Mouse (Mus musculus) liver, embryonic 16.5 days (tissue): ENCODE measurements around the gene Tmem161b. TPM values are rescaled to one million over a fixed set of nuclear protein-coding genes. Genes with fewer than 3 reads are reported as not detected.

Source experiments
- ATAC-seq: fragments of 200-750 bp; cut with Nextera tagmentation; 2 replicates; pipeline ENCODE4 v1.8.0; 2017; ENCODE audit warnings: low read depth, mild to moderate bottlenecking, moderate number of reproducible peaks, moderate library complexity
- H3K27ac ChIP-seq: fragments of 300-500 bp; sonication (generic); 2 replicates; pipeline ENCODE4 v1.5.1; 2014; ENCODE audit warnings: mild to moderate bottlenecking, low read length
- H3K27me3 ChIP-seq: fragments of 300-500 bp; sonication (generic); 2 replicates; pipeline ENCODE4 v1.6.1; 2014; ENCODE audit warnings: low read depth, low read length, mixed read lengths; ENCODE audit not compliant: control insufficient read depth, insufficient read depth
- H3K36me3 ChIP-seq: fragments of 300-500 bp; sonication (generic); 2 replicates; pipeline ENCODE4 v1.6.1; 2014; ENCODE audit warnings: mild to moderate bottlenecking; ENCODE audit not compliant: control insufficient read depth, insufficient read depth
- H3K4me1 ChIP-seq: fragments of 300-500 bp; sonication (generic); 2 replicates; pipeline ENCODE4 v1.6.1; 2014; ENCODE audit warnings: low read depth, low read length, mixed read lengths; ENCODE audit not compliant: control insufficient read depth
- H3K4me2 ChIP-seq: fragments of 300-500 bp; sonication (generic); 2 replicates; pipeline ENCODE4 v1.6.1; 2014; ENCODE audit warnings: low read depth, low read length, mixed read lengths
- H3K4me3 ChIP-seq: fragments of 300-500 bp; sonication (generic); 2 replicates; pipeline ENCODE4 v1.5.1; 2014; ENCODE audit warnings: low read depth, mild to moderate bottlenecking, low read length
- H3K9ac ChIP-seq: fragments of 300-500 bp; sonication (generic); 2 replicates; pipeline ENCODE4 v1.6.1; 2014; ENCODE audit warnings: low read depth, low read length
- H3K9me3 ChIP-seq: fragments of 300-500 bp; sonication (generic); replicated peaks from 2 replicates; pipeline ENCODE4 v1.6.1; 2016; ENCODE audit warnings: low read length; ENCODE audit not compliant: control insufficient read depth
- WGBS: fragments of 180-500 bp; shearing (Covaris S2); extraction: QIAGEN DNeasy Blood & Tissue Kit; methylation state at CpG from one replicate; pipeline ENCODE4 v1.1.7; 2014; ENCODE audit not compliant: insufficient replicate concordance; 5-methylcytosine and 5-hydroxymethylcytosine counted together
- microRNA-seq: library from miRNA; unstranded; fragments of <30 nt; microRNA quantifications from one replicate; pipeline ENCODE4, GENCODE M21; 2016
- polyA plus RNA-seq: library from polyadenylated mRNA; unstranded; fragments of >200 nt; fragmentation: Nextera tagmentation; extraction: Ambion mirVana; gene quantifications from 2 replicates; pipeline ENCODE4 v1.2.1, GENCODE M21; 2015

The Tmem161b gene
- polyA plus RNA-seq, 1 experiment from 2014 or later: 5.0 TPM

DNA sequence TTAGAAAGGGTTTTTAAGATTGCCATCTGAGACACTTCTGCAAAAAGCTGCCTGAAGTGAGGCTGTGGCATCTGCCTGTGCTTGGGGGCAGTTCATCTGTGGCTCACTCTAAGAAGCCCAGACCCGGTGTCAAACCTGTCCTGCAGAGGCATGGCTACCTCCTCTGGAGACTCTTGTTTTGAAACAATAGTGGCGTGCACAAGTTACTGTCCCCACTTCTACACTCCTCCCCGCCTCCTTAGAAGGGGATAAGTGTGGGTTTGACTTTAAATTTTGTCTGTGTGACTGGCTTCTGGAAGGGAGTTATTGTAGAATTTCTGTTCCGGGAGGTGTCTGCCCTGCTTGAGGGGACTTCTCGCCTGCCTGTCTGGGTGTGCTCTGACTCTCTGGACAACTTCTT, 121.2 kb downstream of the Tmem161b start:
- Histone ChIP-seq H3K27ac (no peak overlapping the region), H3K4me1 (no peaks in the 10 kb centered on the region; the same call in 1 of the 2 replicates), H3K4me2 (no peak overlapping the region), H3K36me3 (no peaks in the 10 kb centered on the region), H3K9me3 (no peaks in the 10 kb centered on the region), H3K27me3 (peaks cover 42% of the 10 kb centered on the region), H3K4me3 (no peak overlapping the region), H3K9ac (no peak overlapping the region)
- 15% methylated on average over 5 of the region's 5 CpGs for WGBS
- no peak for ATAC-seq

GRCm38 (mm10) chr13:84343691-84344495, 121.8 kb downstream of the Tmem161b start:
- Histone ChIP-seq H3K9ac (no peak overlapping the region), H3K4me3 (no peak overlapping the region), H3K36me3 (no peaks in the 10 kb centered on the region), H3K4me2 (no peak overlapping the region), H3K9me3 (no peaks in the 10 kb centered on the region), H3K27ac (no peak overlapping the region), H3K27me3 (peaks cover 49% of the 10 kb centered on the region), H3K4me1 (no peaks in the 10 kb centered on the region; the same call in 1 of the 2 replicates)
- 4% methylated on average over 13 of the region's 13 CpGs for WGBS
- ATAC-seq: no peak

DNA sequence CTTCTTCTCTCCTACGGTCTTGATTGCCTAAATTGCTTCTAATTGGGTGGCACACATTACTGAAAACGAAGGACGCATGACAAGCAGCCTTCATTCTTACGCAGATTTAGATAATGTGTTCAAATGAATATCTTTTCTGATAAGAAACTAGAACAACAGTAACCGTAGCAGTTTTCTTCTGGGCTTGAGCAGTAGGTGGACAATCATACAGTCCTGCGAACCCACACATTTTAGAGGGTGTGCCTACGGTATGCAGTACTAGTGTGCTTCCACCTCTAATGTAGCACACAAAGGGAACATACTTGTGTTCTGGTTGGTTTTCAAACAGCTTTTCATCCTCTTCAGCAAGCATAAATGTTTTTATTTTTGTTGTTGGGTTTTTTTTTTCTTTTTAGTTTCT, 122.6 kb downstream of the Tmem161b start:
- 9% methylated on average over 7 of the region's 7 CpGs for WGBS
- Histone ChIP-seq H3K36me3 (no peaks in the 10 kb centered on the region), H3K27me3 (peaks cover 50% of the 10 kb centered on the region), H3K4me1 (no peaks in the 10 kb centered on the region; the same call in 1 of the 2 replicates), H3K4me3 (no peak overlapping the region), H3K27ac (no peak overlapping the region), H3K9ac (no peak overlapping the region), H3K4me2 (no peak overlapping the region), H3K9me3 (no peaks in the 10 kb centered on the region)
- no peak for ATAC-seq

GRCm38 (mm10) chr13:84345114-84345513, 123.0 kb downstream of the Tmem161b start:
- ATAC-seq: no peak
- WGBS: 3% methylated on average over 8 of the region's 8 CpGs
- Histone ChIP-seq H3K4me2 (no peak overlapping the region), H3K4me1 (no peaks in the 10 kb centered on the region; the same call in 1 of the 2 replicates), H3K27ac (no peak overlapping the region), H3K9me3 (no peaks in the 10 kb centered on the region), H3K27me3 (peaks cover 53% of the 10 kb centered on the region), H3K4me3 (no peak overlapping the region), H3K9ac (no peak overlapping the region), H3K36me3 (no peaks in the 10 kb centered on the region)

Small RNA genes within 50 kb of the gene (microRNA-seq; reads per million reads assigned to microRNA genes)
- gene Gm24331: not detected
